Mouse (Mus musculus) lung, embryonic 16.5 days (tissue): ENCODE measurements around the gene Tatdn2. TPM values are rescaled to one million over a fixed set of nuclear protein-coding genes. Genes with fewer than 3 reads are reported as not detected.
A peak's percentile ranks its signal among the peaks of the same experiment; 100 is the strongest.
"Not testable (repeated sequence)": the region's sequence is repeated elsewhere in the genome, so short reads cannot be mapped to it uniquely, and the experiment has no call there.

Experiments
- ATAC-seq: fragments of 200-750 bp; cut with Nextera tagmentation; 2 replicates; pipeline ENCODE4 v1.8.0; 2017; ENCODE audit warnings: low read depth, mild to moderate bottlenecking, moderate library complexity
- H3K27ac ChIP-seq: fragments of 300-500 bp; sonication (generic); 2 replicates; pipeline ENCODE4 v1.5.1; 2014; ENCODE audit warnings: mild to moderate bottlenecking, control low read depth, low read length
- H3K27me3 ChIP-seq: fragments of 300-500 bp; sonication (generic); 2 replicates; pipeline ENCODE4 v1.6.1; 2014; ENCODE audit warnings: low read depth, low read length, mixed read lengths; ENCODE audit not compliant: control insufficient read depth, insufficient read depth
- H3K36me3 ChIP-seq: fragments of 300-500 bp; sonication (generic); 2 replicates; pipeline ENCODE4 v1.6.1; 2014; ENCODE audit warnings: low read length; ENCODE audit not compliant: control insufficient read depth, insufficient read depth
- H3K4me1 ChIP-seq: fragments of 300-500 bp; sonication (generic); replicated peaks from 2 replicates; pipeline ENCODE4 v1.6.1; 2014; ENCODE audit warnings: low read length, mixed read lengths; ENCODE audit not compliant: control insufficient read depth, insufficient read depth
- H3K4me2 ChIP-seq: fragments of 300-500 bp; sonication (generic); 2 replicates; pipeline ENCODE4 v1.6.1; 2014; ENCODE audit warnings: low read depth, low read length, control low read depth
- H3K4me3 ChIP-seq: fragments of 300-500 bp; sonication (generic); 2 replicates; pipeline ENCODE4 v1.5.1; 2014; ENCODE audit warnings: mild to moderate bottlenecking, low read length, control low read depth
- H3K9ac ChIP-seq: fragments of 300-500 bp; sonication (generic); 2 replicates; pipeline ENCODE4 v1.6.1; 2014; ENCODE audit warnings: low read length, control low read depth
- H3K9me3 ChIP-seq: fragments of 300-500 bp; sonication (generic); 2 replicates; pipeline ENCODE4 v1.6.1; 2016; ENCODE audit warnings: low read length; ENCODE audit not compliant: control insufficient read depth
- WGBS: fragments of 180-500 bp; shearing (Covaris S2); extraction: QIAGEN DNeasy Blood & Tissue Kit; methylation state at CpG from one replicate; pipeline ENCODE4 v1.1.7; 2014; 5-methylcytosine and 5-hydroxymethylcytosine counted together
- polyA plus RNA-seq: library from polyadenylated mRNA; unstranded; fragments of >200 nt; fragmentation: Nextera tagmentation; extraction: Ambion mirVana; gene quantifications from 2 replicates; pipeline ENCODE4 v1.2.1, GENCODE M21; 2015

The Tatdn2 gene
- polyA plus RNA-seq, 1 experiment from 2014 or later, result 0.46 TPM

DNA sequence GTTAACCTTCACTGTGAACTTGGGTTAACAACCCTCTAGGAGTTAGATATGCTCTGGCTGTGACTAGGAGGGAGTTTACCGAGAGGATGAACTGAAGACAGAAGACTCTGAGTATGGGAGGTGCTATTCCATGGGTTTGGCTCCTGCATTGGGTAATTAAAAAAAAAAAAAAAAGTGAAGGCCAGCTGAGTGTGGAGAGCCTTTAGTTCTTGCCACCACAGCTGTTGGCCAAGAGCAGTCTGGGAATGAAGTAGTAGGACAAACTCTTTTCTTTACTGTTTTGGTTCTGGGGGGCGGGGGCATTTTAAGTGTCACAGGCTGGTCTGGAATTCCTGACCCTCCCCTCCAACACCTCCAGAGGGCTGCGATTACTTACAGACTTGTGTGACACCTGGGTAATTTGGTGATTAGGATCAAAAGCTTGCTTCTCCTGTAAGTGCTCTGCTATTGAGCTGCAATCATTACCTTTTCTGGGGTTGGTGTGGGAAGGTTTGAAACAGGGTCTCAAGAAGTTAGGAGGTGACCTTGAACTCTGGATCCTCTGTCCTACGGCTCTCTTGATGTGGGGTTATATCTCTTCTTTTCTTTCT, 989 bp upstream of the Tatdn2 start:
- Histone ChIP-seq H3K9me3 (no peaks in the 10 kb centered on the region), H3K4me3 (peak overlapping the region; percentile 85), H3K27me3 (no peaks in the 10 kb centered on the region), H3K27ac (peak overlapping the region; percentile 92), H3K4me2 (peak overlapping the region; percentile 96), H3K9ac (peak overlapping the region; percentile 60), H3K36me3 (no peaks in the 10 kb centered on the region; the same call in 1 of the 2 replicates), H3K4me1 (peaks cover 21% of the 10 kb centered on the region)
- 45% methylated on average over 4 of the region's 4 CpGs for WGBS
- no peak for ATAC-seq

DNA sequence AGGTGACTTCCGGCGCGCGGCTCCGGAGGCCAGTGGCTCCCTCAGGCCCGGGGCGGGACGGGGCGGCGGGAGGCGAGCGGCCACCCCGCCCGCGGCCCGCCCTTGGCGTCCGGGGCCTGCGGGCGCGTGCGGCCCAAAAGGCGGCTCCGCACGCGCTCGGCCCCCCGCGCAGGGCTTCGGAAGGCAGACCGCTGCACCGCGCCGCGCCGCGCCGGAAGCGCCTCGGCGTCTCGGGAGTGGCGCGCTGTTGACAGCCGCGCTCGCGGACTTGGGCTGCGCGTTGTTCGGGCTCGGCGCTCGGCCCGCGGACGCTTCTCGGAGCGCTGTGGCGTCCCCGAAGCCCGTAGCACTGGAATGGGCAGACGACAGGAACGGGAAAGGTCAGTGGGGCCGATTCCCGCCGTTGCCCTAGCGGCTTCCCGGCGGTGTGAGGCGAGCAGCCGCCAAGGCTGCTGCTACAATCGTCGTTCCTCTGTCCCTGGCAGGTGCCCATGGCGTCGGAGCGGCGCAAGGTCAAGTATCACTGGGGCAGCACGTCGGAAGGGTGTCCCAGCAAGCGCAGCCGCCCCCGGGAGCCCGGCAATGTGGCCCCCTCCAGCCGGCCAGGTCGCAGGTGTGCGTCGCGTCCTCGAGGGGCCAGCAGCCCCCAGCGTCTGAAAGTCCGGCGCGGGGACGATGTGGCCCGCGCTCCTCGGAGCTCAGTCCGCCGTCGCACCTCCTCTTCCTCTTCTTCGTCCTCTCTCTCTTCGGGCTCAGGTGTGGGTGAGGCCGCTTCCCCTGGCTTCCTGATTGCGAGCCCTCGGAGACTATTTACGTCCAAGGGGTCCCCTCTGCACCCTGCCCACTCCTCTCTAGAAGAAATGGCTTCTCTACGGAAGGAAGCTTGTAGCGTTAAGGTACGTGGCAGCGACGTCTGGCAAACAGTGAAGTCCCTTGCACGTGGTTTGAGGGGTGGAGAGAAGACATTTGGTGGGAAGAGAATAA, 664 bp downstream of the Tatdn2 start:
- peaks cover 18% of the 10 kb centered on the region for H3K4me1 ChIP-seq
- H3K27ac ChIP-seq, result peak overlapping the region; percentile 94
- H3K4me3 ChIP-seq, result peak overlapping the region; percentile 85
- H3K36me3 ChIP-seq, result peaks cover 8% of the 10 kb centered on the region
- peak overlapping the region; percentile 83 for H3K9ac ChIP-seq
- H3K9me3 ChIP-seq, result no peaks in the 10 kb centered on the region
- H3K27me3 ChIP-seq, result no peaks in the 10 kb centered on the region
- peak overlapping the region; percentile 96 for H3K4me2 ChIP-seq
- ATAC-seq, result peak; percentile 63; the same call in 1 of the 2 replicates
- under 1% methylated on average over 88 of the region's 113 CpGs for WGBS

GRCm38 (mm10) chr6:113712718-113713117, 15.9 kb downstream of the Tatdn2 start:
- WGBS, result 87% methylated on average over 3 of the region's 3 CpGs
- ATAC-seq, result no peak
- H3K9ac ChIP-seq, result no peak overlapping the region
- H3K27me3 ChIP-seq, result no peaks in the 10 kb centered on the region
- H3K4me3 ChIP-seq, result no peak overlapping the region
- no peak overlapping the region for H3K4me2 ChIP-seq
- H3K36me3 ChIP-seq, result peaks cover 56% of the 10 kb centered on the region
- H3K9me3 ChIP-seq, result no peaks in the 10 kb centered on the region
- H3K4me1 ChIP-seq, result no peaks in the 10 kb centered on the region
- no peak overlapping the region for H3K27ac ChIP-seq

GRCm38 (mm10) chr6:113713389-113713788, 16.5 kb downstream of the Tatdn2 start:
- H3K36me3 ChIP-seq, result peaks cover 50% of the 10 kb centered on the region
- WGBS, result 82% methylated on average over 4 of the region's 5 CpGs
- ATAC-seq, H3K27me3 ChIP-seq, H3K9me3 ChIP-seq, H3K4me3 ChIP-seq, H3K4me1 ChIP-seq, H3K27ac ChIP-seq, H3K4me2 ChIP-seq, H3K9ac ChIP-seq: not testable (repeated sequence)

GRCm38 (mm10) chr6:113714276-113714675, 17.4 kb downstream of the Tatdn2 start:
- H3K4me3 ChIP-seq, result no peak overlapping the region
- H3K4me1 ChIP-seq, result no peaks in the 10 kb centered on the region
- peaks cover 43% of the 10 kb centered on the region for H3K36me3 ChIP-seq
- ATAC-seq, result no peak
- H3K27ac ChIP-seq, result no peak overlapping the region
- no peak overlapping the region for H3K9ac ChIP-seq
- WGBS, result 86% methylated on average over 2 of the region's 2 CpGs
- no peaks in the 10 kb centered on the region for H3K27me3 ChIP-seq
- no peak overlapping the region for H3K4me2 ChIP-seq
- H3K9me3 ChIP-seq, result no peaks in the 10 kb centered on the region

- H3K9ac ChIP-seq, result no peak overlapping the region
- no peak overlapping the region for H3K27ac ChIP-seq
- no peaks in the 10 kb centered on the region for H3K4me1 ChIP-seq
- ATAC-seq, result no peak
- H3K9me3 ChIP-seq, result no peaks in the 10 kb centered on the region
- H3K36me3 ChIP-seq, result peaks cover 39% of the 10 kb centered on the region
- H3K4me3 ChIP-seq, result no peak overlapping the region
- 42% methylated on average over 1 of the region's 1 CpGs for WGBS
- no peaks in the 10 kb centered on the region for H3K27me3 ChIP-seq
- no peak overlapping the region for H3K4me2 ChIP-seq
Observed at GRCm38 (mm10) chr6:113714797-113715196, 17.9 kb downstream of the Tatdn2 start.

DNA sequence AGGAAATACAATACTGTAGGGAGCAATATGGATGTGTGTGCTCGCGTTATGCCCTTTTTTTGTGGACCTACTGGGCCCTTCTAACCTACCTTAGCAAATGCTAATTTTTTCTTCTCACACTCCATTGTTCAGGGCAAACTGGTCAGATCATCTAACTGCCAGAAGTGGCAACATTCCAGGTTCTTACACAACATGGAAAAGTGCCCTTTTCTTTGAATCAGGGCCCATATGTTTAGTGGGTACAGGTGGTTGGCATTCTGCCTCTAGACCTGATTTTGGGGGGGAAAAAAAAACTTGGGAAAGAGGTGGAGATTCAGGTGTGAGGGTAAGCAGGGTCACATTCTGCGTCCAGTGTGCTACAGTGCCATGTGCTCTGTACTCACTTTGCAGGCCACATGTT, 20.7 kb downstream of the Tatdn2 start:
- Histone ChIP-seq H3K27ac (no peak overlapping the region), H3K27me3 (no peaks in the 10 kb centered on the region), H3K4me3 (no peak overlapping the region), H3K36me3 (peaks cover 24% of the 10 kb centered on the region), H3K4me1 (no peaks in the 10 kb centered on the region), H3K9me3 (no peaks in the 10 kb centered on the region), H3K9ac (no peak overlapping the region), H3K4me2 (no peak overlapping the region)
- no peak for ATAC-seq
- 76% methylated on average over 3 of the region's 3 CpGs for WGBS

DNA sequence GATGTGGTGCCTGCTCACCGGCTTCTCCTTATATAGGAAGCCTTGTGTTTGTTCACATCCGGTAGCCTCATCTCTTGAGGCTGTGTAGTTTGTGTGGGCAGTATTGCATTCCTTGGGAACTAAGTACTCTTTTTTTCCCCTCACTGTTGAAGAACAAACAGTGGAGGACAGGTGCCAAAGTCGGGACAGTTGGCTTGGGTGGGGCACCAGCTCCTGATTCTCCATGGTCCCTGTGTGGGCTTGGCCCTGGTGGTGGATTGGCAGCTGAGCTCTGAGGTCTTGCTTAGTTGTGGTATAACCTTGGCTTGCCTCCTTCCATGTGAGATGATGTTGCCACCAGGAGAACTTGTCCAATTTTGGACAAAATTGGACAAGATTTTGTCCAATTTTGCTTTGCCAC, 23.0 kb downstream of the Tatdn2 start, which contains the start of gene Ghrl:
Gene Ghrl (minus strand): TSS at position 3 of the 400 bp plus-strand sequence.
- Histone ChIP-seq H3K4me3 (no peak within 1 kb of the TSS), H3K4me1 (no peaks in the 10 kb centered on the region), H3K27ac (no peak within 1 kb of the TSS), H3K27me3 (no peaks in the 10 kb centered on the region), H3K9me3 (no peaks in the 10 kb centered on the region), H3K9ac (no peak within 1 kb of the TSS), H3K36me3 (peaks cover 10% of the 10 kb centered on the region), H3K4me2 (no peak within 1 kb of the TSS)
- no peak for ATAC-seq
- WGBS, result 64% methylated on average over 3 of the region's 3 CpGs

DNA sequence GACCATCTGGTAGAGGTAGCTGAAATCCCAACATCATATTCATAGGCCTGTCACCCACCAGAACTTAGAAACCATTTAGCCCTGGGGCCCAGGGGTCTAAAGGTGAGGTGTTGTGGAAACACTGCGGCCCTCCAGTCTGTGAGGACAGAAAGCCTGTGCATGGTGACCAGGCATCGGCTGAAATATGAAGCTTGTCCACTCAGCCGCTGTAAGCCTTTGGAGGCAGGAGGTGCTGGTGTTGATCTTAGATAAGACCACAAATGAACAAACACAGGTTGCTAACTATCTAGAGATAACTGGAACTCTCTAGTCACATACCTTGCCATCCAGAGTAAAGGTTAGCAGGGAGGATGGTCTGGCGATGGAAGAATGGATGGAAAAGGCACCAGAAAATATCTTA, 24.2 kb downstream of the Tatdn2 start:
- H3K27me3 ChIP-seq, result no peaks in the 10 kb centered on the region
- no peak overlapping the region for H3K4me2 ChIP-seq
- no peak overlapping the region for H3K4me3 ChIP-seq
- H3K27ac ChIP-seq, result no peak overlapping the region
- no peak overlapping the region for H3K9ac ChIP-seq
- H3K36me3 ChIP-seq, result peaks cover 4% of the 10 kb centered on the region; the same call in 1 of the 2 replicates
- no peaks in the 10 kb centered on the region for H3K4me1 ChIP-seq
- ATAC-seq, result no peak
- H3K9me3 ChIP-seq, result no peaks in the 10 kb centered on the region
- WGBS, result 55% methylated on average over 4 of the region's 4 CpGs
